Mouse (Mus musculus): ENCODE results near the gene Bbx.
A peak's percentile ranks its signal among the peaks of the same experiment; 100 is the strongest.

The Bbx gene

DNA sequence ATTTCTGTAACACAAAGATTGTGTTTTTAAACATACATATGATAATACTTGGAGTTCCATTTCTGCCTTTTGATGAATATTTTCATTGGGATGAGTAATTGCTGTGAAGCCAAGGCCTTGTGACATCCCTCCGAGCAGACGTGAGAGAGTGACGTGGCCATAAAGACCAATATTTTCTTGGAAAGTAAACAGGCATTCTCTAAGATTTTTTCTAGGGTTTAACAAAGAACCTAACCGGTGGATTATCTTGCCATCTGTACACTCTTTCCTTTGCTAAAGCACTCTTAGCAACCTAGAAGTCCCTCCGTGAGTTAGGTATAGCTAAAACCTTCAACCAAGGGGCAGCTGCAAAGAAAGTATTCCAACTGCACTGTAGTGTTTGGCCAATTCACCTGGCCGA lies 32.4 kb downstream of the Bbx start:
- no peak for DNase-seq (ENCODE audit: extremely low spot score, low spot score)

- no peak for DNase-seq (ENCODE audit: extremely low spot score, low spot score)
These were observed 33.6 kb downstream of the Bbx start for GRCm38 (mm10) chr16:50398564-50398963.

DNA sequence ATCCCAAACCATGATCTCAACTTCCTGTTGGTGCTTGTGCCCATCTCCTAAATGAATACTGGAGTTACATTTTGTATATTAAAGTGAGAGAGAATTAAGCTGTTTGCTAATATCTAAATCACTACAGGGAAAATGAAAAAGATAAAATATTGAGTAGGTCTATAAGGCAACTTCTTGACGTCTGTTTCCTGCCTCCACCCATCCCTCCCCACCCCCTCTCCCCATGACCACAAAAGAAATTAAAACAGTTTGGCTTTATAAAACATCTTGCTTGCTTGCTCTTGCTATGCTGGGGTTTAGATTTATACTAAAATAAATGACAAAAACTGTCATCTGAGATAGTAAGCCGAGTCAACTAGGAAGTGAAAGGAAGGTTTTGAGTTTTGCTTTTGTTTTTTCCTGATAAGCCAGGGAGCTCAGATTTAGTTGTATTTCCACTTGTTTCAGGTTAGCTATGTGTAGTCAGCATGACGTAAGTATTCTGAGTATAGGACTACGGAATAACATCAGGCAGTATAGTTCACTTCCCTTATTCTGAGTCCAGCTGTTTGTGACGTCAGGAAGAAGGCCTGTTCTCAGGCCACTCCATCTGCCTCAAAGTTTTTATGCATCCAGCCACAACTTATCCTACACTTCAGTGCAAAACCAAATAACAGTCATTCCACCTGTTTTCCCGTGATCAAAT lies 36.1 kb downstream of the Bbx start:
- no peak for DNase-seq (ENCODE audit: extremely low spot score, low spot score)

DNA sequence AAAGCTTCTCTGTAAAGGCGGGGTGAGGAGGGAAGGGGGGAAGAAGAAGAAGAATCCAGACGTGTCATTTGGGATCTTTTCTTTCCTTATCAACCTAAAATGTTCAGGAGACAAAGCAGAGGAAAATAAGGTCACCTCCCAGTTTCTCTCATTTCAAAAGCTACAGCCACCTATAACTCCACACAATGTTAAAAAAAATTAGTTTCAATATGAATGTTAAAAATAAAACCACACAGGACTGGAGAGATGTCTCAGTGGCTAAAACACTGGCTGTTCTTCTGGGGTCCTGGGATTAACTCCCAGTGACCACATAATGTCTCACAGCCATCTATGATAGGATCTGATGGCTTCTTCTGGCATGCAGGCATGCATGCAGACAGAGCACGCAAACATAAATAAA lies 43.7 kb downstream of the Bbx start:
- DNase-seq (ENCODE audit: extremely low spot score, low spot score) = no peak

DNA sequence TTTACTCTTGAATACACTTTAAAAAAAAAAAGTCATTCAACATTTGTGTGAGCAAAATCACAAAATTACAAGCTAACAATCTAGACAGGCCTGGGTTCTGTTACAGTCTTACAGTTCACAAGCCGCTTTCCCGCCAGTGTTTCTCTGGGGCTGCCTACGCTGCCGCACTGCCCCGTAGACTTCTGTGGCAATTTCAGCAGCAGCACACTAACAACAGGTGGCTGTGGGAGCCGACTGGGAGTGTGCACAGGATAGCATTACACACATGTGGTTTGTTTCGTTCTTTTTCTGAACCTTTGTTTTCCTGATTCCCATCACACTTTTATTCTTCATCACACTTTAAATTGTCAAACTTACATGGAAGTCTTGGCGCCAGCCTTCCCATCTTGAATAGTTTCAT lies 48.6 kb downstream of the Bbx start:
- no peak for DNase-seq (ENCODE audit: extremely low spot score, low spot score)

DNA sequence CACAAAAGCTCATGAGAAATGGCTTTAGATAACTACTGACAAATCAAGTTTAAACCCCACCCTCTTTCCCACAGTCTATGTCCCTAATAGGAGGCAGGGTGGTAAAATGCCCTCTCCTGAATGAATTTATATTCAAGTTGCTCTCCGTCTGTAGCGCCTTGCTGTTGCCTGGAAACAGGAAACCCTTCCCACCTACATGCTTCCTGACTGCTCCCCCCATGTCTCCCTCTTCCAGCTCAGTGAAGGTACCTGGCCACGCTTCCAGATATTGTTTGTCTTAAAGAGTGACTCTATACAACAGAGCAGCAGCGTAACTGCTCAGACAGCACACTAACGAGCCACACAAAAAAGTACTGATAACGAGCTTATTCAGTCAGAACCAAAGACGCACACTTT lies 50.8 kb downstream of the Bbx start:
- no peak for DNase-seq (ENCODE audit: extremely low spot score, low spot score)

- peak; percentile 61 for DNase-seq (ENCODE audit: extremely low spot score, low spot score)
These were observed 51.4 kb downstream of the Bbx start for GRCm38 (mm10) chr16:50380682-50381350.

GRCm38 (mm10) chr16:50380232-50380631 lies 52.0 kb downstream of the Bbx start:
- DNase-seq (ENCODE audit: extremely low spot score, low spot score) = peak; percentile 47

- no peak for DNase-seq (ENCODE audit: extremely low spot score, low spot score)
These were observed 57.6 kb downstream of the Bbx start for GRCm38 (mm10) chr16:50374611-50375010.

DNA sequence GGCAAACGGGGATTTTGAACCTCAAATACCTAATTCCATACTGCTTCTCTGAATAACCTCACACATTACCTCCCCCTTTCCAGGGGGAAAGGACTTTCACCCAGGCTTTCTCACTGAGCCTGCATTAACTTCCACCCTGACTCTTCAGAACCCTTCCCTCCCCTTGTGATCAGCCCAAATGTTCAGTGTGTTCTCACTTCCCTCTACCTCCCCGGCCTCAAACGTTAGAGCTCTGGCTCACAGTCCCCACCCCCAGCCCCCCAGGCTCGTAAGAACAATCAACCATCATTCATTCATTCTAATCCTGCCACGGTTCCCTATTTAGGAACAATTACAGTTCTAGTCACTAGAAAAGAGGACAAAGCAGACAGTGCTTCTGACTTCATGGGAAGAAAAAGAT lies 58.5 kb downstream of the Bbx start:
- DNase-seq (ENCODE audit: extremely low spot score, low spot score) = no peak

- no peak for DNase-seq (ENCODE audit: extremely low spot score, low spot score)
These were observed 59.6 kb downstream of the Bbx start for GRCm38 (mm10) chr16:50372543-50372942.

- no peak for DNase-seq (ENCODE audit: extremely low spot score, low spot score)
These were observed 60.7 kb downstream of the Bbx start for GRCm38 (mm10) chr16:50371460-50371859.

DNA sequence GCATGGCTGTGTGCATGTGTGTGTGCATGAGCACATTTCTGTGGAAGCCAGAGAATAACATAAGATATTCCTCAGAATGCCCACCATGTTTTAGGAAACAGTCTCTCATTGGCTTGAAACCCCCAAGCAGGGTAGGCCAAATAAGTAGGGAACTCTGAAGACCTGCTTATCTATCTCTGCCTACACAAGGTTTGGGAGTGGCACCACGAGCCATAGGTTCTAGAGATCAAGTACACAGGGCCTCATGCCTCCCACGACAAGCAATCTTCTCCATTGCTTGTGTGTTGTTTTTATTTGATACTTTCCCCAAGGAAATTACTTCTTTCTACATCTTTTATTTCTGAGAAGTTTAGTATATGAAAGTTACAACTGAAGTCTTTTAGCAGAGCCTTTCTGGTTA lies 61.8 kb downstream of the Bbx start:
- DNase-seq (ENCODE audit: extremely low spot score, low spot score) = no peak

DNA sequence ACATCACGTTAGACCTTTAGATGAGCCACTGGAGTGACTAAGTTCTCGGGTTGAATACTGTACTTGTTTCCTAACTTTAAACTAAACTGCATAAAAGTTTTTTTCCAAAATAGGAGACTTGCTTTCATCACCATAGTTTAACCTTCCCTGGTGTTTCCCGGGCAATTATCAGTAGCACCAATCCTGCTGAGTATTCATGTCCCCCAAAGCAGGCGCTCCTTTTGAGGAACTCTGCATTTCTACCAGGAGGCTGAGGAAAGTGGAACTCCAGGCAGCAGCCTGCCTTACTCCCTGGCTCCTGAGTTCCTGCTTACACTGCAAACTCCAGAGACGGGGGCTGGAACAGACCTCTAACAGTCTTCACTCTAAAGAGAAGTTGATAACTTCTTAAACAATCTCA lies 65.6 kb downstream of the Bbx start:
- no peak for DNase-seq (ENCODE audit: extremely low spot score, low spot score)

GRCm38 (mm10) chr16:50364189-50365059 lies 67.8 kb downstream of the Bbx start:
- DNase-seq (ENCODE audit: extremely low spot score, low spot score) = peak; percentile 54

- no peak for DNase-seq (ENCODE audit: extremely low spot score, low spot score)
These were observed 68.6 kb downstream of the Bbx start for GRCm38 (mm10) chr16:50363443-50364188.

DNA sequence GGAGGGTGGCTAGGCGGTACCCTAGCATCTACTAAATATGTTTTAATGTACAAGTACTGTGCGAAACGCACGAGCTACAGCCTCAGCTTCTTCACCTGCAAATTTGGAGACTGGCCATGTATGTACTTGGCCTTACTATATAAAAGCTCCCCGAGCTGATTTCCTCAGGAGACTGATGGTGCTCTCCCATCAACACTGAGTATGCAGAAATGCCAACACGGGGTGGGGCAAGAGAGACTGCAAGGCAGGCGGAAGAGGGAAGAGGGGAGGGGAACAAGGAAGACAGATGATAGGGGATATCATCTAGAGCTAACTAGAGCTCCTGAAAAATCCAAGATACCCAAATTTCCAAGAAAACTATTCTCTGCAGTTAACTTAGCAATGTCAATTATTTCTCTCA lies 71.6 kb downstream of the Bbx start:
- DNase-seq (ENCODE audit: extremely low spot score, low spot score) = no peak

DNA sequence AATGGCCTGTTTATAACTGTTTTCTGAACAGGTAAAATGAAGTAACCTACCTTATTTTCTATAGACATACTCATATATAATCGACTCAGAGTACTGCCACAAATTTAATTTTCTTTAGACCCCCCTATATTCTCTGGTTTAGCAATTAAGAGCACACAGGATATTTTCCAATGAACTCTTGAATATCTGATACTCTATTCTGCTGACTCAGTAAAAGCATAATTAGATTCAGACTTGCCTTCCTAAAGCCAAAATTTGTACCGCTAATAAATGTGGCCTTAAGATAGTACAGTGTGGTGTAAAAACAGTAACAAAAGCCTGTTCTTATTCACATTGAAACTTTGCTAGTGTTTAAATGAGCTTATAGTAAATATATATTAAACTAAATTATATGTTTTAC lies 102.5 kb downstream of the Bbx start:
- DNase-seq (ENCODE audit: extremely low spot score, low spot score) = no peak

- no peak for DNase-seq (ENCODE audit: extremely low spot score, low spot score)
These were observed 107.4 kb downstream of the Bbx start for GRCm38 (mm10) chr16:50324746-50325145.

- no peak for DNase-seq (ENCODE audit: extremely low spot score, low spot score)
These were observed 107.9 kb downstream of the Bbx start for GRCm38 (mm10) chr16:50324292-50324691.

DNA sequence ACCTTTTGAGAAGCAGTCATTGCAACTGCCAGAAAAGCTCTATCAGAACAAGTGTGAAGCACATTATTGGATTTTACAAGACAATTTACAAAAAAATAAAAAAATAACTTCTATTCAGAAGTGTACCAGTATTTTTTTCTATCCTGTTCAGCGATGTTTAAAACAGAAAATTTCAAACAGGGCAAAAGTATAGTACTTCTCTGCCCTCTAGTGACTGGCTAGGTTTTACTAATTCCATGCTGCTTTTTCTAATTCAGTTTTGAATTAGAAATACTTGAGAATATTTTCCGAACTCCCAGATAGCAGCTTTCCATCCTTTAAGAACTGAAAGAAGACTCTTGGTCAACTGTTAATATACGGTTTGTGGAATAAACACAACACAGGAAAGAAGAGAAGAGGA lies 110.8 kb downstream of the Bbx start:
- no peak for DNase-seq (ENCODE audit: extremely low spot score, low spot score)

DNA sequence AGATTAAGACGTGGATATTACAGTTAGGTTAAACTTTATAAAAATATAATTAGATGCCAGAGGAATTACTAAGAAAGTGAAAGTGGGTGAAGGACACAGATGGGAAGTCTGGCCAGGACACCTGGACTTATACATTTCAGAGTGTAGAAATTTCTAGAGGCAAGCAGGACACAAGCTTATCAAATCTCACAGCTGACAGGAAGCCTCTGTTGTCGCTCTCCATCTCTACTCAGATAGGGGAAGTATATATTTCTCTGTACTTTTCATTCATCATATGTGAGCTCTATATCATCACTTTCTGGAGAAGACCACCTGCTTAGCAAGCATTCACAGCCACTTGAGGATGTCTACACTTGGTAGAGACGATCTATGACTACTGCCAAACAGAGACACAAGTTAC lies 113.9 kb downstream of the Bbx start:
- DNase-seq (ENCODE audit: extremely low spot score, low spot score) = no peak

Data from neural tube, embryonic 10.5 days (tissue).